Mouse (Mus musculus): ENCODE results near the gene Hmcn1.

GRCm38 (mm10) chr1:151040945-151041649, 47.9 kb upstream of the Hmcn1 start:
- TF ChIP-seq CTCF (IDR thresholded peaks at IDR 0.05; ENCODE audit: control insufficient read depth, insufficient read depth, insufficient read length), result no peak
- no peak for TF ChIP-seq USF1 (IDR thresholded peaks at IDR 0.05; ENCODE audit: low read depth)
- no peak for TF ChIP-seq MYOG (IDR thresholded peaks at IDR 0.05; ENCODE audit: control insufficient read depth, extremely low read depth, insufficient read length)
- TF ChIP-seq MAX (IDR thresholded peaks at IDR 0.05), result no peak
